Mouse (Mus musculus) testis, postnatal 10 days (tissue): ENCODE results near the gene Slc25a28.

Source experiments
- DNase-seq: peaks from one replicate; pipeline ENCODE4 v3.0.0; 2021; ENCODE audit warnings: low spot score

The Slc25a28 gene

GRCm38 (mm10) chr19:43674730-43675524 lies at the start of gene Slc25a28:
TSS of gene Slc25a28 (minus strand) at chr19:43674881.
- DNase-seq = peak; percentile 99

- no peak for DNase-seq
Measured at GRCm38 (mm10) chr19:43724194-43724593, 49.5 kb upstream of the Slc25a28 start.

- DNase-seq = no peak
Measured at GRCm38 (mm10) chr19:43723501-43723900, 48.8 kb upstream of the Slc25a28 start.

GRCm38 (mm10) chr19:43722891-43723290 lies 48.2 kb upstream of the Slc25a28 start:
- no peak for DNase-seq

- no peak for DNase-seq
Measured at GRCm38 (mm10) chr19:43720061-43720460, 45.4 kb upstream of the Slc25a28 start.

GRCm38 (mm10) chr19:43711971-43712370 lies 37.3 kb upstream of the Slc25a28 start:
- no peak for DNase-seq

- DNase-seq = no peak
Measured at GRCm38 (mm10) chr19:43711159-43711916, 36.7 kb upstream of the Slc25a28 start.

GRCm38 (mm10) chr19:43709317-43709716 lies 34.6 kb upstream of the Slc25a28 start:
- DNase-seq = no peak

GRCm38 (mm10) chr19:43708206-43708605 lies 33.5 kb upstream of the Slc25a28 start:
- no peak for DNase-seq

- no peak for DNase-seq
Measured at GRCm38 (mm10) chr19:43704787-43705497, 30.3 kb upstream of the Slc25a28 start.

GRCm38 (mm10) chr19:43704211-43704610 lies 29.5 kb upstream of the Slc25a28 start:
- no peak for DNase-seq

- DNase-seq = no peak
Measured at GRCm38 (mm10) chr19:43699763-43700155, 25.1 kb upstream of the Slc25a28 start.

- no peak for DNase-seq
Measured at GRCm38 (mm10) chr19:43699021-43699762, 24.5 kb upstream of the Slc25a28 start.

- DNase-seq = no peak
Measured at GRCm38 (mm10) chr19:43697666-43698370, 23.1 kb upstream of the Slc25a28 start.

GRCm38 (mm10) chr19:43695514-43695964 lies 20.9 kb upstream of the Slc25a28 start:
- no peak for DNase-seq

- no peak for DNase-seq
Measured at GRCm38 (mm10) chr19:43692815-43693214, 18.1 kb upstream of the Slc25a28 start.

GRCm38 (mm10) chr19:43689419-43690246 lies 15.0 kb upstream of the Slc25a28 start, which contains the start of gene Entpd7:
TSS of gene Entpd7 (plus strand) at chr19:43689672.
- DNase-seq = peak; percentile 91

- DNase-seq = no peak
Measured at GRCm38 (mm10) chr19:43681541-43681940, 6.9 kb upstream of the Slc25a28 start.

GRCm38 (mm10) chr19:43679474-43679981 lies 4.8 kb upstream of the Slc25a28 start:
- no peak for DNase-seq

- DNase-seq = no peak
Measured at GRCm38 (mm10) chr19:43678467-43679003, 3.9 kb upstream of the Slc25a28 start.
